Mouse (Mus musculus) CH12.LX (cell line): ENCODE results near the gene Trcg1. TPM values are rescaled to one million over a fixed set of nuclear protein-coding genes. Genes with fewer than 3 reads are reported as not detected.

Experiments used
- DNase-seq: peaks from one replicate; pipeline ENCODE4 v3.0.0-alpha.2; 2013; ENCODE audit errors: extremely low read depth
- H3K27ac ChIP-seq: 2 replicates; pipeline ENCODE4 v1.5.1; 2012; ENCODE audit warnings: low read depth, mild to moderate bottlenecking, control low read depth, moderate library complexity; ENCODE audit not compliant: insufficient read depth
- H3K27me3 ChIP-seq: replicated peaks from 2 replicates; pipeline ENCODE3; 2012; ENCODE audit warnings: inconsistent platforms
- H3K36me3 ChIP-seq, 2 experiments: replicated peaks in 1 of 2; 2 replicates each; pipeline versions ENCODE3 to v1.6.1; 2012; ENCODE audit warnings: inconsistent platforms in 1 of 2, low read length in 1 of 2, mild to moderate bottlenecking in 1 of 2, mixed read lengths in 1 of 2, moderate library complexity in 1 of 2; ENCODE audit not compliant: control insufficient read depth in 1 of 2, insufficient read depth in 1 of 2
- H3K4me1 ChIP-seq, 2 experiments: 2 replicates each; pipeline ENCODE4 v1.6.1; 2012; ENCODE audit warnings: inconsistent platforms in 1 of 2, moderate library complexity in 1 of 2; ENCODE audit not compliant: insufficient read depth in 2 of 2, control insufficient read depth in 1 of 2
- H3K4me2 ChIP-seq: 2 replicates; pipeline ENCODE4 v1.6.1; 2012; ENCODE audit warnings: low read depth, mild to moderate bottlenecking, control low read depth; ENCODE audit not compliant: poor library complexity, insufficient read depth, severe bottlenecking
- H3K4me3 ChIP-seq, 3 experiments: fragments of 150-350 bp in 1 of 3; sonication (generic) in 1 of 3; replicated peaks in 1 of 3; 2 replicates each; pipeline versions ENCODE3 to v1.5.1; 2011 to 2012; ENCODE audit warnings: low read depth in 2 of 3, low read length in 2 of 3, mild to moderate bottlenecking in 2 of 3, moderate library complexity in 2 of 3, control low read depth in 1 of 3, improper control_type of control experiment in 1 of 3, inconsistent platforms in 1 of 3, mixed read lengths in 1 of 3; ENCODE audit not compliant: poor library complexity in 1 of 3
- H3K79me2 ChIP-seq: replicated peaks from 2 replicates; pipeline ENCODE4 v1.6.1; 2012; ENCODE audit warnings: mild to moderate bottlenecking, moderate library complexity; ENCODE audit not compliant: control insufficient read depth, poor library complexity, insufficient read depth, severe bottlenecking; ENCODE audit errors: extremely low read depth
- H3K9ac ChIP-seq: 2 replicates; pipeline ENCODE4 v1.6.1; 2012; ENCODE audit warnings: low read depth, mild to moderate bottlenecking, control low read depth, moderate library complexity; ENCODE audit not compliant: insufficient read depth
- H3K9me3 ChIP-seq: replicated peaks from 2 replicates; pipeline ENCODE3; 2012; ENCODE audit warnings: low read length, inconsistent platforms, mixed read lengths
- CHD1 ChIP-seq: IDR thresholded peaks from 2 replicates; pipeline ENCODE4 v1.6.1; 2012; ENCODE audit warnings: low read depth, low read length, improper control_type of control experiment, inconsistent platforms
- CHD2 ChIP-seq: IDR thresholded peaks from 2 replicates; pipeline ENCODE4 v1.6.1; 2011; ENCODE audit warnings: low read length, improper control_type of control experiment
- CTCF ChIP-seq, 2 experiments: IDR thresholded peaks in 1 of 2; conservative IDR thresholded peaks in 1 of 2; 2 replicates each; pipeline ENCODE4 v1.5.1; 2011 to 2012; ENCODE audit warnings: low read depth in 2 of 2, low read length in 2 of 2, improper control_type of control experiment in 1 of 2, inconsistent platforms in 1 of 2, mild to moderate bottlenecking in 1 of 2, moderate library complexity in 1 of 2
- ETS1 ChIP-seq: conservative IDR thresholded peaks from 2 replicates; pipeline ENCODE4 v1.6.1; 2012; ENCODE audit warnings: low read depth, mild to moderate bottlenecking, inconsistent platforms, low read length, improper control_type of control experiment, moderate library complexity
- HCFC1 ChIP-seq: IDR thresholded peaks from 2 replicates; pipeline ENCODE4 v1.6.1; 2012; ENCODE audit warnings: low read depth, mild to moderate bottlenecking, inconsistent platforms, low read length, improper control_type of control experiment
- IRF4 ChIP-seq: IDR thresholded peaks from 2 replicates; pipeline ENCODE4 v1.6.1; 2014; ENCODE audit warnings: low read depth, mild to moderate bottlenecking, inconsistent platforms, low read length, improper control_type of control experiment
- JUND ChIP-seq: conservative IDR thresholded peaks from 2 replicates; pipeline ENCODE4 v1.6.1; 2011; ENCODE audit warnings: low read depth, low read length, improper control_type of control experiment
- MAFK ChIP-seq: IDR thresholded peaks from 2 replicates; pipeline ENCODE4 v1.6.1; 2011; ENCODE audit warnings: low read length, improper control_type of control experiment; ENCODE audit not compliant: insufficient replicate concordance
- PAX5 ChIP-seq: IDR thresholded peaks from 2 replicates; pipeline ENCODE4 v1.6.1; 2012; ENCODE audit warnings: low read length, inconsistent platforms, mixed read lengths
- POLR2AphosphoS2 ChIP-seq: IDR thresholded peaks from 2 replicates; pipeline ENCODE4 v1.6.1; 2011; ENCODE audit warnings: low read depth, low read length, improper control_type of control experiment
- RAD21 ChIP-seq: IDR thresholded peaks from 2 replicates; pipeline ENCODE4 v1.6.1; 2011; ENCODE audit warnings: low read depth, mild to moderate bottlenecking, low read length, improper control_type of control experiment, moderate library complexity
- SIN3A ChIP-seq: IDR thresholded peaks from 2 replicates; pipeline ENCODE4 v1.6.1; 2012; ENCODE audit warnings: low read length, improper control_type of control experiment, inconsistent platforms
- SMC3 ChIP-seq: IDR thresholded peaks from 2 replicates; pipeline ENCODE4 v1.6.1; 2011; ENCODE audit warnings: low read depth, low read length, improper control_type of control experiment
- TCF12 ChIP-seq: IDR thresholded peaks from 2 replicates; pipeline ENCODE4 v1.6.1; 2014; ENCODE audit warnings: low read depth, mild to moderate bottlenecking, inconsistent platforms, low read length, improper control_type of control experiment
- ZC3H11A ChIP-seq: IDR thresholded peaks from 2 replicates; pipeline ENCODE4 v1.6.1; 2012; ENCODE audit warnings: low read depth, mild to moderate bottlenecking, inconsistent platforms, low read length, improper control_type of control experiment
- ZMIZ1 ChIP-seq: IDR thresholded peaks from 2 replicates; pipeline ENCODE4 v1.6.1; 2012; ENCODE audit warnings: low read depth, mild to moderate bottlenecking, inconsistent platforms, low read length, improper control_type of control experiment
- ZNF384 ChIP-seq: IDR thresholded peaks from 2 replicates; pipeline ENCODE4 v1.6.1; 2012; ENCODE audit warnings: low read depth, low read length, improper control_type of control experiment, inconsistent platforms
- dilution Hi-C: fragments of 300-500 bp; cut with MboI; formaldehyde crosslinking; loops from 2 replicates; pipeline ENCODE4 v1.14.3; 2020; ENCODE audit warnings: low sequenced_read_pairs; ENCODE audit not compliant: extremely low pct_unique_long_range_greater_than_20kb, extremely low pct_ligation_motif_present
- in situ Hi-C: fragments of 300-500 bp; cut with MboI; formaldehyde crosslinking; loops from 3 replicates; pipeline ENCODE4 v1.14.3; 2019; ENCODE audit warnings: low sequenced_read_pairs, low pct_ligation_motif_present, low pct_unique_long_range_greater_than_20kb, mixed read lengths
- polyA plus RNA-seq: library from polyadenylated mRNA; unstranded; fragments of >175 nt; gene quantifications from 2 replicates; pipeline ENCODE4 v1.2.1, GENCODE M21; 2012; ENCODE audit warnings: low read depth; ENCODE audit not compliant: insufficient read length
- total RNA-seq, 2 experiments: library from RNA; depleted of rRNA; stranded (reverse); fragments of 300-350 nt in 1 of 2; fragments of >200 nt in 1 of 2; gene quantifications; 2 replicates each; pipeline ENCODE4 v1.2.3; 2012 to 2014

Gene Trcg1
- total and polyA plus RNA-seq, 3 experiments = not detected

DNA sequence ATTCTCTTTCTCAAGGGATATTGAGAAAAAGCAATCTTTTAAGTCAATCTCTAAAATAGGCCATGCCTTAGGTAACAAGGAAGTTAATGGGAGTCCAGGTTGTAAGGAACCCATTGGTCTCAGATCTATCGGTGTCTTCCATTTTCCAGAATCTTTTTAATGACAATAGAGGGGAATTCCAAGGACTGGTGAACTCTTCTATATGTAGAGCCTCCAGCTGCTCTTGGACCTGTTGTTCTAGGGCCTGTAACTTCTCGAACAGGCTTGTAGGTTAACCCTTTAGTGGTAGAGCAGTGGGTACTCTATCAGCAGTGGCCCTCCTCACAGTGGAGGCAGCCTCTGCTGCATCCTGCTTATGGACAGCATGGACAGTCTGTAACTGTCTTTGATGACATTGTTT, 29.5 kb upstream of the Trcg1 start:
- no peak overlapping the region for H3K4me3 ChIP-seq
- H3K36me3 ChIP-seq = no peaks in the 10 kb centered on the region
- dilution Hi-C loops = no loop called here
- peaks cover 0 to 2% of the 10 kb centered on the region in 2 experiments; a peak in 1 of 4 replicates for H3K4me1 ChIP-seq
- H3K27ac ChIP-seq = no peak overlapping the region
- H3K9me3 ChIP-seq = no peaks in the 10 kb centered on the region
- H3K79me2 ChIP-seq = no peaks in the 10 kb centered on the region
- H3K9ac ChIP-seq = no peak overlapping the region
- in situ Hi-C loops = no loop called here
- H3K27me3 ChIP-seq = no peaks in the 10 kb centered on the region
- no peak overlapping the region for H3K4me2 ChIP-seq
- no peak for DNase-seq
- TF ChIP-seq CHD1 (no peak), MAFK (no peak), PAX5 (no peak), HCFC1 (no peak), ETS1 (no peak), POLR2AphosphoS2 (no peak), ZNF384 (no peak), CHD2 (no peak), IRF4 (no peak)
- TF ChIP-seq, all 38 proteins: peak for 0

GRCm38 (mm10) chr9:57209316-57209715, 27.0 kb upstream of the Trcg1 start:
- Histone ChIP-seq H3K9me3 (no peaks in the 10 kb centered on the region), H3K4me3 (no peak overlapping the region), H3K36me3 (no peaks in the 10 kb centered on the region), H3K4me1 (no peaks in the 10 kb centered on the region)
- peak; percentile 64 for DNase-seq
- TF ChIP-seq SIN3A (no peak), JUND (0 out of 2 replicates have a peak, but pooled peaks have one; percentile 13), ZMIZ1 (no peak), RAD21 (peak; percentile 91), TCF12 (no peak), SMC3 (peak; percentile 79), ZC3H11A (peak; percentile 74), CTCF (conservative IDR thresholded peaks at IDR 0.05 in 1 of 2, IDR thresholded peaks at IDR 0.05 in 1 of 2; ENCODE audit: low read depth in 2 of 2, low read length in 2 of 2) (peak; percentile 32 to 93; a peak in 3 of 4 replicates)
- TF ChIP-seq, all 38 proteins: peak for 5
- H3K27ac ChIP-seq = no peak overlapping the region
- H3K9ac ChIP-seq = no peak overlapping the region
- dilution Hi-C loops = no loop called here
- H3K79me2 ChIP-seq = no peaks in the 10 kb centered on the region
- no peaks in the 10 kb centered on the region for H3K27me3 ChIP-seq
- no peak overlapping the region for H3K4me2 ChIP-seq
- in situ Hi-C loops = no loop called here
